Mouse (Mus musculus) limb, embryonic 10.5 days (tissue): ENCODE data around the gene Ccdc80. TPM values are rescaled to one million over a fixed set of nuclear protein-coding genes. Genes with fewer than 3 reads are reported as not detected.

Experiments used
- DNase-seq: peaks from one replicate; pipeline ENCODE4 v3.0.0-alpha.2; 2017; ENCODE audit warnings: low spot score
- H3K27ac ChIP-seq: fragments of 300-500 bp; sonication (generic); 2 replicates; pipeline ENCODE4 v1.5.1; 2016; ENCODE audit warnings: mild to moderate bottlenecking
- H3K27me3 ChIP-seq: fragments of 300-500 bp; sonication (generic); 2 replicates; pipeline ENCODE4 v1.6.1; 2016; ENCODE audit warnings: low read depth, mild to moderate bottlenecking; ENCODE audit not compliant: poor library complexity, severe bottlenecking
- H3K36me3 ChIP-seq: fragments of 300-500 bp; sonication (generic); 2 replicates; pipeline ENCODE4 v1.6.1; 2016; ENCODE audit warnings: mild to moderate bottlenecking, moderate library complexity
- H3K4me1 ChIP-seq: fragments of 300-500 bp; sonication (generic); 2 replicates; pipeline ENCODE4 v1.6.1; 2016
- H3K4me3 ChIP-seq: fragments of 300-500 bp; sonication (generic); 2 replicates; pipeline ENCODE4 v1.5.1; 2016; ENCODE audit warnings: mild to moderate bottlenecking, moderate library complexity
- H3K9me3 ChIP-seq: fragments of 300-500 bp; sonication (generic); replicated peaks from 2 replicates; pipeline ENCODE4 v1.6.1; 2016; ENCODE audit warnings: mild to moderate bottlenecking
- WGBS: fragments of 180-500 bp; shearing (Covaris S2); methylation state at CpG from one replicate; pipeline ENCODE4 v1.1.7; 2016; 5-methylcytosine and 5-hydroxymethylcytosine counted together
- polyA plus RNA-seq: library from polyadenylated mRNA; unstranded; fragments of >200 nt; fragmentation: Nextera tagmentation; extraction: Ambion mirVana; gene quantifications from 2 replicates; pipeline ENCODE4 v1.2.1, GENCODE M21; 2016

The Ccdc80 gene
- polyA plus RNA-seq, 1 experiment from 2014 or later, result 35.8 TPM

GRCm38 (mm10) chr16:45095561-45096482 lies 2.6 kb downstream of the Ccdc80 start:
- no peak for DNase-seq
- no peaks in the 10 kb centered on the region for H3K9me3 ChIP-seq
- peaks cover 6% of the 10 kb centered on the region; the same call in 1 of the 2 replicates for H3K36me3 ChIP-seq
- 94% methylated on average over 26 of the region's 26 CpGs for WGBS
- no peak overlapping the region for H3K4me3 ChIP-seq
- 0 out of 2 replicates have a peak overlapping the region, but pooled peaks have one; percentile 84 for H3K27ac ChIP-seq
- no peaks in the 10 kb centered on the region for H3K27me3 ChIP-seq
- H3K4me1 ChIP-seq, result peaks cover 51% of the 10 kb centered on the region

- Histone ChIP-seq H3K27me3 (no peaks in the 10 kb centered on the region), H3K27ac (no peak overlapping the region), H3K9me3 (no peaks in the 10 kb centered on the region), H3K4me1 (peaks cover 51% of the 10 kb centered on the region), H3K4me3 (no peak overlapping the region), H3K36me3 (peaks cover 6% of the 10 kb centered on the region; the same call in 1 of the 2 replicates)
- no peak for DNase-seq
- WGBS, result 98% methylated on average over 2 of the region's 2 CpGs
Observed at GRCm38 (mm10) chr16:45097467-45097866, 4.3 kb downstream of the Ccdc80 start.

- Histone ChIP-seq H3K27me3 (no peaks in the 10 kb centered on the region), H3K4me3 (no peak overlapping the region), H3K9me3 (no peaks in the 10 kb centered on the region), H3K4me1 (peaks cover 44% of the 10 kb centered on the region), H3K36me3 (peaks cover 6% of the 10 kb centered on the region; the same call in 1 of the 2 replicates), H3K27ac (no peak overlapping the region)
- DNase-seq, result no peak
- WGBS, result 56% methylated on average over 10 of the region's 10 CpGs
Observed at GRCm38 (mm10) chr16:45098186-45098885, 5.1 kb downstream of the Ccdc80 start.

- Histone ChIP-seq H3K4me3 (no peak overlapping the region), H3K27ac (no peak overlapping the region), H3K9me3 (no peaks in the 10 kb centered on the region), H3K36me3 (peaks cover 6% of the 10 kb centered on the region; the same call in 1 of the 2 replicates), H3K27me3 (no peaks in the 10 kb centered on the region), H3K4me1 (peaks cover 39% of the 10 kb centered on the region)
- no peak for DNase-seq
- 69% methylated on average over 6 of the region's 6 CpGs for WGBS
Observed at GRCm38 (mm10) chr16:45098886-45099210, 5.6 kb downstream of the Ccdc80 start.

GRCm38 (mm10) chr16:45100892-45101291 lies 7.7 kb downstream of the Ccdc80 start:
- WGBS, result 82% methylated on average over 3 of the region's 3 CpGs
- Histone ChIP-seq H3K4me1 (peaks cover 19% of the 10 kb centered on the region), H3K36me3 (peaks cover 4% of the 10 kb centered on the region; the same call in 1 of the 2 replicates), H3K4me3 (no peak overlapping the region), H3K27me3 (no peaks in the 10 kb centered on the region), H3K27ac (no peak overlapping the region), H3K9me3 (no peaks in the 10 kb centered on the region)
- no peak for DNase-seq

- 68% methylated on average over 3 of the region's 3 CpGs for WGBS
- Histone ChIP-seq H3K9me3 (no peaks in the 10 kb centered on the region), H3K4me3 (no peak overlapping the region), H3K27ac (no peak overlapping the region), H3K36me3 (no peaks in the 10 kb centered on the region), H3K4me1 (no peaks in the 10 kb centered on the region), H3K27me3 (no peaks in the 10 kb centered on the region)
- DNase-seq, result no peak
Observed at GRCm38 (mm10) chr16:45104993-45105392, 11.8 kb downstream of the Ccdc80 start.

- no peak for DNase-seq
- Histone ChIP-seq H3K27me3 (no peaks in the 10 kb centered on the region), H3K36me3 (peaks cover 4% of the 10 kb centered on the region), H3K4me1 (no peaks in the 10 kb centered on the region), H3K9me3 (no peaks in the 10 kb centered on the region), H3K27ac (no peak overlapping the region), H3K4me3 (no peak overlapping the region)
- WGBS, result 81% methylated on average over 5 of the region's 5 CpGs
Observed at GRCm38 (mm10) chr16:45108203-45108878, 15.1 kb downstream of the Ccdc80 start.

- Histone ChIP-seq H3K4me1 (no peaks in the 10 kb centered on the region), H3K9me3 (no peaks in the 10 kb centered on the region), H3K36me3 (peaks cover 4% of the 10 kb centered on the region), H3K27ac (no peak overlapping the region), H3K4me3 (no peak overlapping the region), H3K27me3 (no peaks in the 10 kb centered on the region)
- no peak for DNase-seq
- 40% methylated on average over 4 of the region's 4 CpGs for whole genome bisulfite sequencing
Observed at GRCm38 (mm10) chr16:45110498-45110897, 17.3 kb downstream of the Ccdc80 start.

GRCm38 (mm10) chr16:45117200-45117599 lies 24.0 kb downstream of the Ccdc80 start:
- WGBS, result 93% methylated on average over 3 of the region's 3 CpGs
- Histone ChIP-seq H3K36me3 (peaks cover 10% of the 10 kb centered on the region), H3K27me3 (no peaks in the 10 kb centered on the region), H3K9me3 (no peaks in the 10 kb centered on the region), H3K27ac (no peak overlapping the region), H3K4me1 (no peaks in the 10 kb centered on the region), H3K4me3 (no peak overlapping the region)
- DNase-seq, result no peak

- H3K36me3 ChIP-seq, result peaks cover 10% of the 10 kb centered on the region; the same call in 1 of the 2 replicates
- no peak overlapping the region for H3K27ac ChIP-seq
- no peaks in the 10 kb centered on the region for H3K27me3 ChIP-seq
- 83% methylated on average over 3 of the region's 3 CpGs for WGBS
- no peaks in the 10 kb centered on the region for H3K4me1 ChIP-seq
- no peaks in the 10 kb centered on the region for H3K9me3 ChIP-seq
- no peak overlapping the region for H3K4me3 ChIP-seq
- no peak for DNase-seq
Observed at GRCm38 (mm10) chr16:45118760-45119159, 25.6 kb downstream of the Ccdc80 start.

GRCm38 (mm10) chr16:45120844-45121425 lies 27.7 kb downstream of the Ccdc80 start:
- Histone ChIP-seq H3K4me1 (no peaks in the 10 kb centered on the region), H3K36me3 (peaks cover 10% of the 10 kb centered on the region; the same call in 1 of the 2 replicates), H3K9me3 (no peaks in the 10 kb centered on the region), H3K4me3 (no peak overlapping the region), H3K27me3 (no peaks in the 10 kb centered on the region), H3K27ac (no peak overlapping the region)
- 40% methylated on average over 5 of the region's 5 CpGs for WGBS
- no peak for DNase-seq

- no peaks in the 10 kb centered on the region for H3K9me3 ChIP-seq
- no peak for DNase-seq
- WGBS, result 72% methylated on average over 5 of the region's 5 CpGs
Observed at GRCm38 (mm10) chr16:45122571-45122970, 29.4 kb downstream of the Ccdc80 start.

More at GRCm38 (mm10) chr16:45122571-45122970, 29.4 kb downstream of the Ccdc80 start:
- no peaks in the 10 kb centered on the region for H3K27me3 ChIP-seq
- H3K4me1 ChIP-seq, result no peaks in the 10 kb centered on the region
- peaks cover 15% of the 10 kb centered on the region; the same call in 1 of the 2 replicates for H3K36me3 ChIP-seq
- H3K27ac ChIP-seq, result no peak overlapping the region
- H3K4me3 ChIP-seq, result no peak overlapping the region
